ENCODE assay signal across 19 mouse cellular contexts in the genomic region with DNA sequence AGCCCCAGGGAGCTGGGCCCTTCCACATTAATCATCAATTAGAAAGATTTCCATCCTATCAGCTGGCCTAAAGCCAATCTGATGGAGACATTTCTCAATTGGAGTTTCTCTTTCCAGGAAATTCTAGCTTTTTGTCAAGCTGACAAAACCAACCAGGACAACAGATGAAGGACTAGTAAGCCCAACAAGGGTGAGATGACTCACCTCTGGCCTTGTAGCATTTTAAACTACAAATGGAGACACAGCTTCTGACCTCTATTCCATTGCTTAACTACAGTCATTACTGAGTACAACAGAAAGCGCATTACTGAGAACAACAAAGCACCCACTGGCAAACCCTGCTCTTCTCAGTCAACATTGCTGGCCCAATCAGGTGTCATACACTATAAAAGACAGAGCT. TPM values are rescaled to one million over a fixed set of nuclear protein-coding genes. Genes with fewer than 3 reads are reported as not detected.
DNase-seq lines count a peak whose midpoint lies in the region; ATAC-seq lines count a peak whose summit lies in the region.
"Had no signal": no experiment of that assay in that cellular context is flagged by ENCODE, and none has a peak within 500 bp of the region (broad histone marks: within the 10 kb centered on the region; RNA-seq: fewer than 3 reads in every experiment).

No protein-coding gene starts in this region.

- H3K4me1 ChIP-seq in midbrain, embryonic 15.5 days = no peaks in the 10 kb centered on the region
- H3K4me1 ChIP-seq: embryonic facial prominence, embryonic 10.5 days; forebrain, embryonic 13.5 days; hindbrain, embryonic 15.5 days had no signal

- peak; percentile 51 to 91 for DNase-seq in adrenal gland, adult (ENCODE audit: inconsistent age in 2 of 2, low spot score in 1 of 2)
- DNase-seq in adrenal gland, postnatal 25 days = no peak
- peak; percentile 50 for DNase-seq in 3T3-L1 (ENCODE audit: low read depth, low spot score)
- peak; percentile 12 for DNase-seq in ZHBTc4 (ENCODE audit: low read depth, low spot score)
- DNase-seq in adrenal gland, postnatal 14 days = peak; percentile 34
- no peak for DNase-seq in cerebellum, adult 11 months
- DNase-seq: cerebellum, adult 18-20 months; cerebellum, adult 9-11 months; cerebellum, postnatal 36 days; forebrain, postnatal 0 days; gastrocnemius, postnatal 14 days; heart, postnatal 36 days had no signal

- ATAC-seq in midbrain, embryonic 15.5 days (replicated peaks) = no peak
- ATAC-seq: forebrain, embryonic 13.5 days; forebrain, postnatal 0 days; intestine, embryonic 16.5 days had no signal

- H3K27me3 ChIP-seq in midbrain, embryonic 15.5 days (replicated peaks) = no peaks in the 10 kb centered on the region
- H3K27me3 ChIP-seq: CH12.LX; forebrain, embryonic 13.5 days; heart, embryonic 12.5 days; hindbrain, embryonic 15.5 days had no signal

- H3K4me3 ChIP-seq in midbrain, embryonic 15.5 days = no peak overlapping the region
- H3K4me3 ChIP-seq: embryonic facial prominence, embryonic 10.5 days; forebrain, embryonic 13.5 days; heart, embryonic 12.5 days; hindbrain, embryonic 15.5 days had no signal

- H3K36me3 ChIP-seq in midbrain, embryonic 15.5 days (replicated peaks) = no peaks in the 10 kb centered on the region
- H3K36me3 ChIP-seq: embryonic facial prominence, embryonic 10.5 days; heart, embryonic 12.5 days; hindbrain, embryonic 15.5 days had no signal

- 93% methylated on average over 1 of the region's 1 CpGs for WGBS in midbrain, embryonic 15.5 days

- H3K9me3 ChIP-seq in midbrain, embryonic 15.5 days = no peaks in the 10 kb centered on the region
- H3K9me3 ChIP-seq: embryonic facial prominence, embryonic 10.5 days; forebrain, embryonic 13.5 days; heart, embryonic 12.5 days; hindbrain, embryonic 15.5 days had no signal

- no peak overlapping the region for H3K9ac ChIP-seq in midbrain, embryonic 15.5 days
- H3K9ac ChIP-seq: forebrain, embryonic 13.5 days; forebrain, postnatal 0 days; heart, embryonic 12.5 days; hindbrain, embryonic 15.5 days had no signal

- no peak overlapping the region for H3K27ac ChIP-seq in midbrain, embryonic 15.5 days
- H3K27ac ChIP-seq: embryonic facial prominence, embryonic 10.5 days; forebrain, embryonic 13.5 days; hindbrain, embryonic 15.5 days had no signal

- no peak overlapping the region for H3K4me2 ChIP-seq in midbrain, embryonic 15.5 days
- H3K4me2 ChIP-seq: forebrain, embryonic 13.5 days; heart, embryonic 12.5 days; hindbrain, embryonic 15.5 days had no signal

RNA-seq across cellular contexts. Expression of a gene that starts 49.1 kb away (rescaled TPM):
- total RNA-seq in adrenal gland, postnatal 25 days (2021) = 33.3 and 42.4 TPM in 2 replicates
- total RNA-seq in adrenal gland, postnatal 14 days (2021) = 26.6 and 28.1 TPM in 2 replicates
- polyA plus RNA-seq in midbrain, embryonic 15.5 days (2015; fragmentation: Nextera tagmentation; extraction: Ambion mirVana) = 11.0 and 11.4 TPM in 2 replicates

Comparison
In these comparisons a context has a peak if more than half of its experiments do, and no peak if none do; other contexts are left out.
1. DNase-seq: peak in adrenal gland, adult (2 of 2), 3T3-L1 (single experiment), ZHBTc4 (single experiment) and adrenal gland, postnatal 14 days (single experiment); none in adrenal gland, postnatal 25 days (single experiment) and cerebellum, adult 11 months (single experiment).